In genomic region chr2:26030288-26030687, GRCm38 (mm10) we compare ENCODE assay signal across 12 mouse cellular contexts. TPM values are rescaled to one million over a fixed set of nuclear protein-coding genes. Genes with fewer than 3 reads are reported as not detected.
DNase-seq lines count a peak whose midpoint lies in the region; ATAC-seq and TF ChIP-seq lines count a peak whose summit lies in the region.
"Had no signal": no experiment of that assay in that cellular context is flagged by ENCODE, and none has a peak within 500 bp of the region (broad histone marks: within the 10 kb centered on the region; RNA-seq: fewer than 3 reads in every experiment).

No protein-coding gene starts in this region.

- H3K4me1 ChIP-seq in heart, embryonic 12.5 days (replicated peaks), result no peaks in the 10 kb centered on the region
- H3K4me1 ChIP-seq in stomach, postnatal 0 days (replicated peaks; ENCODE audit: control insufficient read depth, insufficient read depth), result no peaks in the 10 kb centered on the region
- H3K4me1 ChIP-seq: heart, embryonic 15.5 days; lung, embryonic 15.5 days had no signal

- H3K9ac ChIP-seq in heart, embryonic 12.5 days, result no peak overlapping the region
- no peak overlapping the region for H3K9ac ChIP-seq in stomach, postnatal 0 days (ENCODE audit: low read length)
- H3K9ac ChIP-seq: heart, embryonic 15.5 days; lung, embryonic 15.5 days had no signal

- no peak overlapping the region for H3K4me3 ChIP-seq in heart, embryonic 12.5 days
- no peak overlapping the region for H3K4me3 ChIP-seq in stomach, postnatal 0 days (ENCODE audit: low read depth, low read length)
- H3K4me3 ChIP-seq: heart, embryonic 15.5 days; lung, embryonic 15.5 days had no signal

- no peak overlapping the region for H3K4me2 ChIP-seq in heart, embryonic 12.5 days
- H3K4me2 ChIP-seq in stomach, postnatal 0 days (replicated peaks; ENCODE audit: low read depth), result no peak overlapping the region
- H3K4me2 ChIP-seq: heart, embryonic 15.5 days; lung, embryonic 15.5 days had no signal

- H3K36me3 ChIP-seq in heart, embryonic 12.5 days, result no peaks in the 10 kb centered on the region
- no peaks in the 10 kb centered on the region for H3K36me3 ChIP-seq in stomach, postnatal 0 days (ENCODE audit: control insufficient read depth, insufficient read depth, low read length)
- H3K36me3 ChIP-seq: heart, embryonic 15.5 days; lung, embryonic 15.5 days had no signal

- ATAC-seq in heart, embryonic 12.5 days (ENCODE audit: insufficient number of reproducible peaks, low FRiP score), result no peak
- ATAC-seq in stomach, postnatal 0 days (ENCODE audit: low FRiP score, low TSS enrichment), result 0 out of 2 replicates have a peak, but pooled peaks have one; percentile 51
- ATAC-seq: forebrain, embryonic 16.5 days had no signal

- peak; percentile 72 for TF ChIP-seq CTCF in stomach, postnatal 0 days (IDR thresholded peaks at IDR 0.05; ENCODE audit: low read depth)

- TF ChIP-seq EP300 in stomach, postnatal 0 days (optimal IDR thresholded peaks at IDR 0.05), result no peak

- peak; percentile 21 for DNase-seq in heart, postnatal 4 days
- DNase-seq in thymus, postnatal 4 days, result peak; percentile 20
- DNase-seq in thymus, postnatal 14 days, result no peak
- peak; percentile 30 for DNase-seq in induced T-regulatory cell, adult 2 months (ENCODE audit: low read depth)
- DNase-seq in stomach, postnatal 0 days (ENCODE audit: low spot score), result peak; percentile 44
- no peak for DNase-seq in frontal cortex, postnatal 10 days (ENCODE audit: low spot score in 2 of 2)
- no peak for DNase-seq in gastrocnemius, postnatal 10 days
- DNase-seq: cerebellum, adult 9-11 months had no signal

- WGBS in heart, embryonic 12.5 days, result 39% methylated on average over 3 of the region's 3 CpGs
- WGBS in stomach, postnatal 0 days, result 41% methylated on average over 3 of the region's 3 CpGs

- H3K9me3 ChIP-seq in heart, embryonic 12.5 days (replicated peaks), result no peaks in the 10 kb centered on the region
- H3K9me3 ChIP-seq in stomach, postnatal 0 days (ENCODE audit: control insufficient read depth, low read length), result no peaks in the 10 kb centered on the region
- H3K9me3 ChIP-seq: heart, embryonic 15.5 days; lung, embryonic 15.5 days had no signal

- peaks cover 4% of the 10 kb centered on the region; the same call in 1 of the 2 replicates for H3K27me3 ChIP-seq in heart, embryonic 12.5 days (replicated peaks)
- H3K27me3 ChIP-seq in stomach, postnatal 0 days (ENCODE audit: control insufficient read depth, insufficient read depth, low read length), result no peaks in the 10 kb centered on the region
- H3K27me3 ChIP-seq: heart, embryonic 15.5 days; lung, embryonic 15.5 days had no signal

- H3K27ac ChIP-seq in heart, embryonic 12.5 days (ENCODE audit: poor library complexity, severe bottlenecking), result no peak overlapping the region
- H3K27ac ChIP-seq in stomach, postnatal 0 days (replicated peaks), result no peak overlapping the region
- H3K27ac ChIP-seq: heart, embryonic 15.5 days; lung, embryonic 15.5 days had no signal

RNA-seq across cellular contexts. Expression of gene Ubac1, which starts 8.7 kb away (rescaled TPM):
- total RNA-seq in heart, postnatal 4 days (2021), result 10 to 100 TPM; 60.3 to 62.4 TPM
- 107 and 111 TPM in 2 replicates for polyA plus RNA-seq in heart, embryonic 12.5 days (2016; fragmentation: Nextera tagmentation; extraction: Ambion mirVana)
- polyA plus RNA-seq in stomach, postnatal 0 days (2015; fragmentation: Nextera tagmentation; extraction: Ambion mirVana), result 47.7 and 49.1 TPM in 2 replicates
- 100 to 1,000 TPM; 185 to 191 TPM for total RNA-seq in gastrocnemius, postnatal 10 days (2021)

RNA-seq across cellular contexts. Expression of gene Camsap1, which starts 47.2 kb away (rescaled TPM):
- 10 to 100 TPM; 30.1 to 33.3 TPM for total RNA-seq in heart, postnatal 4 days (2021)
- polyA plus RNA-seq in heart, embryonic 12.5 days (2016; fragmentation: Nextera tagmentation; extraction: Ambion mirVana), result 17.9 and 22.1 TPM in 2 replicates
- 4.2 and 6.5 TPM in 2 replicates for polyA plus RNA-seq in stomach, postnatal 0 days (2015; fragmentation: Nextera tagmentation; extraction: Ambion mirVana)
- total RNA-seq in gastrocnemius, postnatal 10 days (2021), result 10 to 100 TPM; 29.5 to 34.8 TPM

Comparison
In these comparisons a context has a peak if more than half of its experiments do, and no peak if none do; other contexts are left out.
1. DNase-seq: peak in heart, postnatal 4 days (single experiment), thymus, postnatal 4 days (single experiment), induced T-regulatory cell, adult 2 months (single experiment) and stomach, postnatal 0 days (single experiment); none in thymus, postnatal 14 days (single experiment), frontal cortex, postnatal 10 days (0 of 2) and gastrocnemius, postnatal 10 days (single experiment).